Mouse (Mus musculus): Measurements from ENCODE around the gene Slc17a9.

DNA sequence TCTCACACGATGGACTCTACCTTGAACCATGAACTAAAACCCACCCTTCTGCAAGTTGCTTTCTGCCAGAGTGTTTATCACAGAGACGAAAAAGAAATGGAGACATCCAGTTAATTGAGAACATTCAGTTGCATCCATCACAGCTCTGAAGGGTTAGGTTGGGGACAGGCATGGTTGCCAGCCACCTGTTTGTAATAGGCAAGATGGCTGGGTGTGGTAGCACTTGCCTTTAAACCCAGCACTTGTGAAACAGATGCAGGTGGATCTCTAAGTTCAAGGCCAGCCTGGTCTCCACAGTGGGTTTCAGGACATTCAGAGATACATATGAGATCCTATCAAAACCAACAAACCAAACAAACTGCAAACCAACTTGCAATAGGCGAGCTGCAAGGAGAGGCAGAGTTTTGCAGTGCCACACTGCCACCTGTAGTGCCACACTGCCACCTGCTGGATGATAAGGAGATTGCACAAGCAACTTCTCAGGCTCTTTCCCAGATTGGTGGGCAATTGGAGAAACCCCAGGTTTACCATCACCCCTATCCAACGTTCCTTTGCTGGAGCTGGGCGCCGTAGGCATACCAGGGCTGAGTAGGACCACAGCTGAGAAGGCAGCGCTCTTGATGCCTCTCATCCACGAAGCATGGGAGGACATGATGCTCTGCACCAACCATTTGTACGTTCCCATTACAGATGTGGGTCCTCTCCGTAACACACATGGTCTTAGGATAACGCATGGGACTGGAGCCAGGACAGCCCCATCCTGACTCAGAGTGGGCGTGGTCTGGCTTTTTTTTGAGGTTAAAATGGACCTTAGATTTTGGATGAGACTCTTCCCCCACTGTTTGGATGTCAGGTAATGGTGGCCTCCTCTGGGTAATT is 54.4 kb downstream of the Slc17a9 start:
- TF ChIP-seq GATA1 (IDR thresholded peaks at IDR 0.05; ENCODE audit: low read length) = no peak
- TF ChIP-seq TAL1 (IDR thresholded peaks at IDR 0.05; ENCODE audit: low read length) = no peak
